Mouse (Mus musculus) heart, adult 2 months (tissue): ENCODE measurements at regions not wholly inside any gene's neighbourhood (a gene's known extent, or its start where the extent isn't known, plus 50 kb on each side); places are given as distances from the start of the nearest gene placed in this dataset.

Source experiments
- CTCF ChIP-seq: fragments of 200-600 bp; IDR thresholded peaks from 2 replicates; pipeline ENCODE4 v1.8.1; 2022; ENCODE audit warnings: antibody characterized with exemption, mild to moderate bottlenecking, moderate library complexity
- EP300 ChIP-seq: fragments of 200-500 bp; IDR thresholded peaks from 2 replicates; pipeline ENCODE4 v1.6.1; 2011; ENCODE audit warnings: low read depth, low read length, control low read depth; ENCODE audit not compliant: insufficient read depth
- POLR2A ChIP-seq: fragments of 200-500 bp; IDR thresholded peaks from 2 replicates; pipeline ENCODE4 v1.6.1; 2011; ENCODE audit warnings: mild to moderate bottlenecking, low read depth, low read length, control low read depth; ENCODE audit not compliant: insufficient read depth

- TF ChIP-seq CTCF = no peak
- TF ChIP-seq POLR2A = no peak
- no peak for TF ChIP-seq EP300
These were observed 370.9 kb downstream of the Bckdhb start for GRCm38 (mm10) chr9:84295891-84296290.
